ENCODE assay signal across 15 mouse cellular contexts in genomic region chr8:104359778-104360456, GRCm38 (mm10). TPM values are rescaled to one million over a fixed set of nuclear protein-coding genes. Genes with fewer than 3 reads are reported as not detected.
A peak's percentile ranks its signal among the peaks of the same experiment; 100 is the strongest.
DNase-seq lines count a peak whose midpoint lies in the region; ATAC-seq lines count a peak whose summit lies in the region.
"Had no signal": no experiment of that assay in that cellular context is flagged by ENCODE, and none has a peak within 500 bp of the region (broad histone marks: within the 10 kb centered on the region; RNA-seq: fewer than 3 reads in every experiment).

No protein-coding gene starts in this region.

- no peak for ATAC-seq in midbrain, embryonic 11.5 days (ENCODE audit: low FRiP score)
- ATAC-seq in midbrain, embryonic 14.5 days (ENCODE audit: low FRiP score, low TSS enrichment): no peak
- ATAC-seq in intestine, embryonic 16.5 days: peak; percentile 32; the same call in 1 of the 2 replicates

- H3K36me3 ChIP-seq in midbrain, embryonic 11.5 days (ENCODE audit: control insufficient read depth, insufficient read depth, low read length): no peaks in the 10 kb centered on the region
- H3K36me3 ChIP-seq in midbrain, embryonic 14.5 days (ENCODE audit: control insufficient read depth, insufficient read depth, low read length): peaks cover 9% of the 10 kb centered on the region; the same call in 1 of the 2 replicates
- no peaks in the 10 kb centered on the region; the same call in 1 of the 2 replicates for H3K36me3 ChIP-seq in intestine, embryonic 16.5 days (ENCODE audit: control insufficient read depth, insufficient read depth, low read length)

- H3K4me3 ChIP-seq in midbrain, embryonic 11.5 days (ENCODE audit: low read depth, low read length): no peak overlapping the region
- no peak overlapping the region for H3K4me3 ChIP-seq in midbrain, embryonic 14.5 days (replicated peaks; ENCODE audit: low read depth, low read length)
- no peak overlapping the region for H3K4me3 ChIP-seq in intestine, embryonic 16.5 days (ENCODE audit: low read length)
- H3K4me3 ChIP-seq: limb, embryonic 15.5 days; megakaryocyte, embryonic 14.5 days; neural tube, embryonic 13.5 days had no signal

- no peaks in the 10 kb centered on the region for H3K27me3 ChIP-seq in midbrain, embryonic 11.5 days (ENCODE audit: control insufficient read depth, insufficient read depth, low read length)
- no peaks in the 10 kb centered on the region for H3K27me3 ChIP-seq in midbrain, embryonic 14.5 days (ENCODE audit: control insufficient read depth, insufficient read depth, low read length)
- no peaks in the 10 kb centered on the region for H3K27me3 ChIP-seq in intestine, embryonic 16.5 days (replicated peaks; ENCODE audit: control insufficient read depth, insufficient read depth, low read length)
- H3K27me3 ChIP-seq: limb, embryonic 15.5 days; megakaryocyte, embryonic 14.5 days; neural tube, embryonic 13.5 days had no signal

- no peaks in the 10 kb centered on the region for H3K4me1 ChIP-seq in midbrain, embryonic 11.5 days (ENCODE audit: control insufficient read depth, insufficient read depth, low read length)
- 0 out of 2 replicates have a peak, but pooled peaks cover 3% of the 10 kb centered on the region for H3K4me1 ChIP-seq in midbrain, embryonic 14.5 days (ENCODE audit: control insufficient read depth, insufficient read depth, low read length)
- peaks cover 9% of the 10 kb centered on the region for H3K4me1 ChIP-seq in intestine, embryonic 16.5 days (ENCODE audit: control insufficient read depth, insufficient read depth, low read length)

- 66% methylated on average over 15 of the region's 15 CpGs for WGBS in midbrain, embryonic 11.5 days
- 65% methylated on average over 15 of the region's 15 CpGs for WGBS in midbrain, embryonic 14.5 days
- 78% methylated on average over 15 of the region's 15 CpGs for WGBS in intestine, embryonic 16.5 days

- H3K9ac ChIP-seq in midbrain, embryonic 11.5 days (ENCODE audit: low read length): no peak overlapping the region
- H3K9ac ChIP-seq in midbrain, embryonic 14.5 days (replicated peaks; ENCODE audit: low read length): no peak overlapping the region
- H3K9ac ChIP-seq in intestine, embryonic 16.5 days (ENCODE audit: low read depth, low read length): no peak overlapping the region
- H3K9ac ChIP-seq: limb, embryonic 15.5 days; neural tube, embryonic 13.5 days had no signal

- peak; percentile 21 for DNase-seq in adrenal gland, postnatal 14 days
- no peak for DNase-seq in adrenal gland, adult 8-10 months
- peak; percentile 61 for DNase-seq in midbrain, embryonic 11.5 days (ENCODE audit: low spot score, missing footprints)
- no peak for DNase-seq in midbrain, embryonic 14.5 days
- no peak for DNase-seq in layer of hippocampus, postnatal 36 days
- DNase-seq in left cerebral cortex, adult 9 months (ENCODE audit: low spot score in 2 of 2): no peak
- no peak for DNase-seq in layer of hippocampus, adult 9-10 months (ENCODE audit: low spot score)
- DNase-seq: layer of hippocampus, adult 9-11 months had no signal

- no peaks in the 10 kb centered on the region for H3K9me3 ChIP-seq in midbrain, embryonic 11.5 days (ENCODE audit: control insufficient read depth, low read length)
- no peaks in the 10 kb centered on the region for H3K9me3 ChIP-seq in midbrain, embryonic 14.5 days (ENCODE audit: control insufficient read depth, low read length)
- no peaks in the 10 kb centered on the region for H3K9me3 ChIP-seq in intestine, embryonic 16.5 days (ENCODE audit: control insufficient read depth, low read length)
- H3K9me3 ChIP-seq: limb, embryonic 15.5 days; megakaryocyte, embryonic 14.5 days; neural tube, embryonic 13.5 days had no signal

- H3K27ac ChIP-seq in midbrain, embryonic 11.5 days (ENCODE audit: low read depth, low read length): no peak overlapping the region
- H3K27ac ChIP-seq in midbrain, embryonic 14.5 days (replicated peaks; ENCODE audit: low read depth, low read length): no peak overlapping the region
- no peak overlapping the region for H3K27ac ChIP-seq in intestine, embryonic 16.5 days (ENCODE audit: low read length)
- H3K27ac ChIP-seq: limb, embryonic 15.5 days; neural tube, embryonic 13.5 days had no signal

- no peak overlapping the region for H3K4me2 ChIP-seq in midbrain, embryonic 11.5 days
- no peak overlapping the region for H3K4me2 ChIP-seq in midbrain, embryonic 14.5 days (ENCODE audit: low read length)
- H3K4me2 ChIP-seq in intestine, embryonic 16.5 days (ENCODE audit: low read depth, low read length): no peak overlapping the region
- H3K4me2 ChIP-seq: limb, embryonic 15.5 days; neural tube, embryonic 13.5 days had no signal

RNA-seq across cellular contexts. Expression of gene Cmtm3, which starts 20.7 kb away (rescaled TPM):
- total RNA-seq in adrenal gland, postnatal 14 days (2021): 61.1 and 67.9 TPM in 2 replicates
- 100 to 1,000 TPM in 2 of 4 experiments, 10 to 100 TPM in 2; 54.3 to 135 (median 96.8) TPM for total RNA-seq in adrenal gland, adult 8-10 months (2022)
- polyA plus RNA-seq in midbrain, embryonic 11.5 days (2014; fragmentation: Nextera tagmentation; extraction: Ambion mirVana): 70.3 and 74.3 TPM in 2 replicates
- 28.6 and 36.9 TPM in 2 replicates for polyA plus RNA-seq in midbrain, embryonic 14.5 days (2014; fragmentation: Nextera tagmentation; extraction: Ambion mirVana)
- 98.2 and 105 TPM in 2 replicates for polyA plus RNA-seq in intestine, embryonic 16.5 days (2015; fragmentation: Nextera tagmentation; extraction: Ambion mirVana)
- total RNA-seq in layer of hippocampus, postnatal 36 days (2021): 10 to 100 TPM; 11.7 to 17.4 TPM

RNA-seq across cellular contexts. Expression of gene Cmtm4, which starts 35.7 kb away (rescaled TPM):
- 36.8 and 40.9 TPM in 2 replicates for total RNA-seq in adrenal gland, postnatal 14 days (2021)
- total RNA-seq in adrenal gland, adult 8-10 months (2022): 10 to 100 TPM; 41.3 to 57.6 (median 54.9) TPM
- 2.2 and 2.6 TPM in 2 replicates for polyA plus RNA-seq in midbrain, embryonic 11.5 days (2014; fragmentation: Nextera tagmentation; extraction: Ambion mirVana)
- polyA plus RNA-seq in midbrain, embryonic 14.5 days (2014; fragmentation: Nextera tagmentation; extraction: Ambion mirVana): 3.6 and 5.1 TPM in 2 replicates
- 4.2 and 5.1 TPM in 2 replicates for polyA plus RNA-seq in intestine, embryonic 16.5 days (2015; fragmentation: Nextera tagmentation; extraction: Ambion mirVana)
- total RNA-seq in layer of hippocampus, postnatal 36 days (2021): 10 to 100 TPM; 59.5 to 62.7 TPM

RNA-seq across cellular contexts. Expression of gene Cmtm2b, which starts 37.9 kb away (rescaled TPM):
- not detected in 2 replicates for total RNA-seq in adrenal gland, postnatal 14 days (2021)
- total RNA-seq in adrenal gland, adult 8-10 months (2022): 1 to 10 TPM in 1 of 4 experiments, under 1 TPM in 1, not detected in 2; 0.38 to 1.1 TPM
- polyA plus RNA-seq in midbrain, embryonic 11.5 days (2014; fragmentation: Nextera tagmentation; extraction: Ambion mirVana): not detected in 2 replicates
- not detected in 2 replicates for polyA plus RNA-seq in midbrain, embryonic 14.5 days (2014; fragmentation: Nextera tagmentation; extraction: Ambion mirVana)
- not detected in 2 replicates for polyA plus RNA-seq in intestine, embryonic 16.5 days (2015; fragmentation: Nextera tagmentation; extraction: Ambion mirVana)
- not detected for total RNA-seq in layer of hippocampus, postnatal 36 days (2021)
- total RNA-seq: ES-E14 had no signal
- polyA plus RNA-seq: heart, embryonic 14.5 days; intestine, embryonic 14.5 days; limb, embryonic 15.5 days; neural tube, embryonic 13.5 days had no signal

RNA-seq across cellular contexts. Expression of gene Gm11020, which starts 38.5 kb away (rescaled TPM):
- not detected in 2 replicates for total RNA-seq in adrenal gland, postnatal 14 days (2021)
- total RNA-seq in adrenal gland, adult 8-10 months (2022): not detected
- polyA plus RNA-seq in midbrain, embryonic 11.5 days (2014; fragmentation: Nextera tagmentation; extraction: Ambion mirVana): not detected in 2 replicates
- polyA plus RNA-seq in midbrain, embryonic 14.5 days (2014; fragmentation: Nextera tagmentation; extraction: Ambion mirVana): not detected in 2 replicates
- polyA plus RNA-seq in intestine, embryonic 16.5 days (2015; fragmentation: Nextera tagmentation; extraction: Ambion mirVana): not detected in 2 replicates
- total RNA-seq in layer of hippocampus, postnatal 36 days (2021): not detected
- total RNA-seq: ES-E14 had no signal
- polyA plus RNA-seq: heart, embryonic 14.5 days; intestine, embryonic 14.5 days; limb, embryonic 15.5 days; neural tube, embryonic 13.5 days had no signal

RNA-seq across cellular contexts. Expression of gene Cmtm1, which starts 50.0 kb away (rescaled TPM):
- not detected in 2 replicates for total RNA-seq in adrenal gland, postnatal 14 days (2021)
- under 1 TPM in 3 of 4 experiments, not detected in 1; 0.24 to 0.40 (median 0.26) TPM for total RNA-seq in adrenal gland, adult 8-10 months (2022)
- polyA plus RNA-seq in midbrain, embryonic 11.5 days (2014; fragmentation: Nextera tagmentation; extraction: Ambion mirVana): not detected in 2 replicates
- polyA plus RNA-seq in midbrain, embryonic 14.5 days (2014; fragmentation: Nextera tagmentation; extraction: Ambion mirVana): not detected in 2 replicates
- polyA plus RNA-seq in intestine, embryonic 16.5 days (2015; fragmentation: Nextera tagmentation; extraction: Ambion mirVana): not detected in 2 replicates
- not detected for total RNA-seq in layer of hippocampus, postnatal 36 days (2021)
- total RNA-seq: ES-E14 had no signal
- polyA plus RNA-seq: heart, embryonic 14.5 days; intestine, embryonic 14.5 days; limb, embryonic 15.5 days; neural tube, embryonic 13.5 days had no signal

Comparison
In these comparisons a context has a peak if more than half of its experiments do, and no peak if none do; other contexts are left out.
1. DNase-seq: peak in adrenal gland, postnatal 14 days (single experiment) and midbrain, embryonic 11.5 days (single experiment); none in adrenal gland, adult 8-10 months (single experiment), midbrain, embryonic 14.5 days (single experiment), layer of hippocampus, postnatal 36 days (0 of 2), left cerebral cortex, adult 9 months (0 of 2) and layer of hippocampus, adult 9-10 months (single experiment).